Mouse (Mus musculus): ENCODE results near the gene Ttll12. TPM values are rescaled to one million over a fixed set of nuclear protein-coding genes. Genes with fewer than 3 reads are reported as not detected.
A peak's percentile ranks its signal among the peaks of the same experiment; 100 is the strongest.

Ttll12 gene
- total RNA-seq, 4 experiments from 2014 or later = 5.3 to 6.7 (median 5.9) TPM

DNA sequence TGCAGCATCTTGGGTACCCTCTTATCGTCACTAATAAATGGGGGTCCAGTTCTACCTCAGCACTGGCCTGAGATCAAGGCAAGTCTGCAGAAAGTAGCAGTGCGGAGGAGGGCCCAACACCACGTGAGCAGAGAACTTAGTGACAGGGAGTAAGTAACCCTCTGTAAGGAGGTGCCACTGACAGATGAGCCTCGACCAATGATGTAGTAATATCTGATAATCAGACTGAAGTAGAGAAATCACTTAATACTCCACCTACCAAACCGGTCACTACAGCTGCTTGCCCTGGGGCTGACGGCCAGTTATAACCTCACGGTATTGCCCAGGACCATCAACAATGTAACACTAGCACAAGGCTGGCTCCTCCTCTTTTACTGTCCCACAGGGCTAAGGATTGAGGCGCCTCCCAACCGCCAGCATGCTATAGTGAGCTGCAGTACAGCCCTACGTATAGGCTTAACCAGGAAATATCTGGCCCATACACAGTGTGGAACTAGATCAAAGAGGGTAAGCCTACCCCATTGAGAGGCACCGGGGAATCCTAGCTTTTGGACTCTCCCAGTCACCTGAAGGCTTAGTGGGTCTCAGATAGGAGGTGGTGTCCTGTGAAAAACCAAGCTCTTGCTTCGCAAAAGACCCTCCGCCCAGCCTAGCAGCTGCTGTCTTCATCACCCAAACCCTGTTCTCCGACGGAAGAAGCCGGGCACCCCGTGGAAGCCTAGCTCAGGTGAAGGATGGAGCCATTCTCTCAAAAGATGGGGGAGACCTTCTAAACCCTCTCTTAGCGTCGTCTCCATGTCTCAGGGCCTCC lies 1.1 kb downstream of the Ttll12 start:
- DNase-seq (ENCODE audit: low spot score) = no peak

DNA sequence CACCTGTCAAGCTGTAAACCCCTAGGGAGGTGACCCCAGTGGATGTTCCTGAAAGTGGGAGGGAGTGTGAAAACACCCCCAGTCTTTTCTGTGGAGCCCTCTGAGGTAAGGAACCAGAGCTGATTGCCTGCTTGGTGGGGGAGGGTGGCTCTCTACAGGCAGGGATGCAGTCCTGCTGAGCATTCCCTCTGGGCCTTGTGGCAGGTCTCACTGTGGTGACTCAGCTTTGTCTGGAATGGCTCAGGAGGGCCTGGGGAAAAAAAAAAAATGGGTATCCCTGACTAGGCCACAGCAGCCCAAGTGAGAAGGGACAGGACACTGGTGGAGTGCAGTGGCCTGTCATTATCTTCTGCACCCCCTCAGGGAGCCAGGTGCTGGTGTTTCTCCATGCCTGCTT lies 1.8 kb downstream of the Ttll12 start:
- DNase-seq (ENCODE audit: low spot score) = no peak

DNA sequence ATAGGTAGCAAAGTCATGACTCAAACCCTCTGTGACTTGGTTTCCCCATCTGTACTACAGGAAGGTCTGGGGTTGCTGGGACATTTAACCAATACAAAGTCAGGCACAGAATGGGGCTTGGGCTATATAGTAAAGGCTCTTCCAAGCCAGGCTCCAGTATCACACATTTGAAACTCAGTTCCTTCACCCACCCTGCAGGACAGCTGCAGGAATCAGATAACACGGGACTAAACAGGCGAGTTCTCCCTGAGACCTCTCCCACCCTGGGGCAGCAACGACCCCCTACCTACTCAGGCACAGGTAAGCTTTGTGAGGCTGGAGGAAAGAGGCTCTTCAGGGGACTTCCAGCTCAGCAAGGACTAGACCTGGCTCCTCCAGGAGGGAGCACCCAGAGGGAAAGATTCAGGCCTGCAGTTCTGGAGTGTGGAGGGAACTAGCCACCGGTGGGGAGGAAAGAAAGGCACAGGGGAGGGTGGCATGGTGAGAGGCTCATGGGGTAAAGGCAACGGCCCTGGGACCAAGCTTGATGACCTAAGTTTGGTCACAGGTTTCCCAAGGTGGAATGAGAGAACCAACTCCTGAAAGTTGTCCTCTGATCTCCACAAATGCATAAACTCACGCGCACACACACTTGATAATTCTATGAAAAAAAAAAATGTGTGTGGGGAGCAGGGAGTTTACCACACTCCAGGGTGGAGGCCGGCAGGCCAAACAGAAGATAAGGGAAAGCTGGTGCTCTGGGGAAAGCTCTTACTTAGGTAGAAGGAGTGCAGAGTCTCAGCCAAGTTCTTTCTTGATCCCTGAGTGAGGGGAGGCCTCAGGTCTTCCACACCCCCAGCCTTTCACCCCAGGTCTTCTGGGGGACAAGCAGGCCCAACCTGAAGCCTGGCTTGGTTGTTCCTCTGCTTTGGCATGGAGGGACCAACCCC lies 2.4 kb downstream of the Ttll12 start:
- no peak for DNase-seq (ENCODE audit: low spot score)

DNA sequence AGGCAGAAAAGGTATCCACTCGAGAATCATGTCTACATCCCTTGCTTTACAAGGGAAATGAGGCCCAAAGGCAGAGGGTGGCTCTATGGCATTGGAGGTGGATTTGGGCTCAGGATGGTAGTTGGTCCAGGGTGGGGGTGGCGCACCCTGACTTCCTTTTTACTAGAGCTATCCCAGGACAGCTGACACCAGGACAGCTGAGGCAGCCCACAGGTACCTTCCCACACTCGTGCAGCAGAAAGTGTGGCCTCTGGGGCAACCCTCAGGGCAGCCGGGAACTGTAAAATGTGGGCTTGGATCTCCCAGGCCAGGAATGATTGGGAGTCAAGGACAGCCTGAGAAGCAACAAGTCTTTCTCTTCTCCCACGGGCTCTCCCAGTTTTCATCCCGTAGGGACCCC lies 3.2 kb downstream of the Ttll12 start:
- DNase-seq (ENCODE audit: low spot score) = no peak

DNA sequence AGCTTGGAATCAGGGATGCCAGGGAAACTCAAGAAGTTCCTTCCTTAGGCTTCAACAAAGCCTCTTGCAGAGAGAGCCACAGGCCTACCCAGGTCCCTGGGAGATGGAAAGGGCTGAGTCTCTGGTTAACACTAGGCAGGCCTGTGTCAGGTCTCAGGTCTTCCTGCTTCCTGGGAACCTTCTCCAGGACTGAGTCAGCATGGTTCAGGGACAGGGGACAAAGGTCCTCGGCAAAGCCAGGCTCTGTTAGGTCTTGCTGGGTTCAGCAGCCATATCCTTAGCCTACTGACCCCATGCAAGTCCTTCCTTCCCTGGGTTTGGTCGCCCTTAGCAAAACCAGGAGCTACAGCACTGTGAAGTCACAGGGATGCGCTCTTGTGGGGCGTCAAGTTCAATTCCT lies 4.1 kb downstream of the Ttll12 start:
- DNase-seq (ENCODE audit: low spot score) = no peak

DNA sequence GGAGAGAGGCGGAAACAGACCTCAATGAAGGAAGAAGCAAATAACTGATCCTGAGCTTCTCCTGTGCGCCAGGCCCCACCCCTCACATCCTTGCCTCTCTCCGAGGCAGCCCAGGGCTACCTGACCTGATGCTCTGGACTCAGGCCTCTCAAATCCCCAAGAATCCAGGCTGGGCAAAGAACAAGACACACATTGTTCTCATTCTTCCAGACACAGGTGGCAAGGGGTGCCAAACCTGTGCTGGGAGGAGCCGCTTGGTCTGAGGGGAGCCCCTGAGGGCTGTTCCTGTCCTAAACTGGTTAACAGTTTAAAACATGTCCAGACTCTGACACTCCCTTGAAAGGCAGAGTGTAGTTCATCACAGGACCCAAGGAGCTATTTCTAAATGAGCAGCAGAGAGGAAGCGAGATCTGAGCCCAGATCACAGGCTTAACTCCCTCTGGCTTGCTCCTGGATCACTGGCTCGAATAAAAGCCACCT lies 10.2 kb downstream of the Ttll12 start:
- DNase-seq (ENCODE audit: low spot score) = no peak

DNA sequence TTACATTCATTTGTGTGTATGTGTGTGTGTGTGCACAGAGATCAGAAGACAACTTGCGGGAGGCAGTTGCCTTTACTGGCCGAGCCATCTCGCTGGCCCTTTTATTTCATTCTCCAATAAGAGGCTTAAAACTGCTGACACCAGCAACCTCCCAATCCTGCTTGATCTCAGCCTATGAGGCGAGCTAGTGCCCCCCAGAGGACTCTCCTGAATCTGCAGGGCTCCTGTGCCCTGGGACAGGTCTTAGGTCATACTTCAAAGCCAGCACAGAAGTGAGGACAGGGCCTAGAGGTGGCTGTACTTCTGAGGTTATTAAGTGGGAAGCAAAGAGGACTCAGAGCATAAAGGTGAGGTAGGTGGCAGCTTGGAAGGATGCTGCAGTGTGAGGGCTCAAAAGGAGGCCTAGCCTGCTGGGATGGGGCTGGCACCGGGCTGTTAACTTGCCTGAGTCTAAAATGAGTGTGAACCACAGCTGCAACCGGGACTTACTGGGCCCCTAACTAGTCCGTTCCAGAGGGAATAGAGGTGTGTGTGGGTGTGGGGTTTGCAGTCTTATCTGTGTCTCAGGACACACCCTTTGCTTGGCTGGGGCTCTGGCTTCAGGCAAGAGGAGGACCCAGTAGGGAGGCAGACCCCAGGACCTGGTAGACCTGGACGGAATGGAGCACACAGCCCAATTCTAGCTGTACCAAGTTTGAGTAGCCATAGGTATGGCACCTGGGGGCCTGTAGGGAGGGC lies 11.4 kb downstream of the Ttll12 start:
- DNase-seq (ENCODE audit: low spot score) = peak; percentile 48

DNA sequence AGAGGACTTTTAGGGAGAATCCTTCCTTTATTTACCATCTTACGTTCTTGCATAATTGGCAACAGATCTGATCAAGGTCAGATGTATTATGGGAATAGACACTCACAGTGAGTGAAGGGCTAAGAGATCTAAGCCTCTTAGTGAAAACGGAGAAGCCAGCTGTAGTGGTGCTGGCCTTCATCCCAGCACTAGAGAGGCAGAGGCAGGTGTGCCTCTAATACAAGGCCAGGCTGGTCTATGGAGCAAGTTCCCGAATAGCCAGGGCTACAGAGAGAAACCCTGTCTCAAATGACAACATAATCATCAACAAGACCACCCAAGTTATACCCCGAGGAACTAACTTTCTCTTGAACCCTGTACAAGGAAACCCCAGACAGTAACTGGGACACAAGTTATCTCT lies 12.0 kb downstream of the Ttll12 start:
- no peak for DNase-seq (ENCODE audit: low spot score)

DNA sequence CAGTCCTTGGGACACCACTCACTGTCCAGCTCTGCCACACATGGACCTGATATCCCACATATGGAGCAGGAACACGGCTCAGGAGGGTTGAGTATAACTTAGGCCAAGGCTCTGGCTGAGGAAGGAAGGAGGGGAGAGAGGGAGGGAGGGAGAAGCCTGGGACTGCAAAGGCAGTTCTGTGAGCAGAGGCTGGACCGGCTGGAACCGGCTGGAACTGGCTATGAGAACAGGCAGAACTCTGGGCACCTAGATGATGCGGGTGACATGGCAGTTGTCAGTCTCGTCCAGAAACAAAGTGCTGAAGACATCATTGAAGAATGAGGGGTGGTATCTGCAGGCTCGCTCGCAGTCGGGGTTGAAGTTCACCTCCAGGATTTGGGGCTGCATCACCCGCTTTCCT lies 18.3 kb downstream of the Ttll12 start:
- DNase-seq (ENCODE audit: low spot score) = no peak

DNA sequence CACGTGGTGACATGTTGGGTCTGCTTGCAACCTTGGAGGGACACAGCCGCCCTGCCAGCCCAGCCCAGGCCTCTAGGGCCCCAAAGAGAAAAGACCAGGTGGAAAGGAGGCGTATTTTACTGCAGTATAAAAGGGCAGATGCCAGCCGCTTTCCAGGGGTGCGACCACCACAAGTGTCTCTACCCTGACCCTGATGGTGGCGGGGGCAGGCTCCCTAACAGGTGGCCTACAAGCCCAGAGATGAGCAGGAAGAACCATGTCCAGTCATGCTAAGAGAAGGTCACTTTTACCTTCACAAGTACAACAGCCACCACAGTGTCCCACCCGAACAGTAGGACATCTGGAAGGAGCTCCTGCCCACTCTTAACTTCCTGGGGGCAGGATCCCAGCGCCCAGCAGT lies 19.4 kb downstream of the Ttll12 start:
- no peak for DNase-seq (ENCODE audit: low spot score)

DNA sequence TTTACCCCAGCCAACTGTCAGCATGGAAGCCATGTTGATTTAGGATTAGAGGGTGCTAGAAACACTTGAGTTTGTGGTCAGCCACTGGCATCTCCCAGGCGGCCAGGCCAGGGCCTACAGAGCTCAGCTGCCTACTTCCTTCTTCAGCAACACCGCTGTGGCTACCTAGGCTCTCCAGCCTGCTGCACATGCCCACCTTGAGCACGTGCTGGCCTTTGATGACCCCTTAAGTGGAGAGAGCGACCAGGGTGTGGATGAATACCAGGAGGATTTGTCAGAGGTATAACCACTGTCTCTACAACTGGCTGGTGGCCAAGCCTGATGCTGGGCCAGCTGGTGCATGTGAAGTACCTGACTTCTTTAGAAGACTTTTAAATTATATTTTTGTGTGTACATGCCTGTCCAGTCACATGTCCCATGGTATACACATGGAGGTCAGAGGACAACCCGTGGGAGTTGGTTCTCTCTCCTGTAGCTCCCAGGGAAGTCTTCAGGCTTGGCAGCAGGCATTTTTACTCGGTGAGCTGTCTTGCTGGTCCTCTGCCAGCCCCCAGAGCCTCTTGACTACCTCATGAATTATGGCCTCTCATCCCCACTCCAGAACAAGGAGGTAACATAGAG lies 20.1 kb downstream of the Ttll12 start:
- no peak for DNase-seq (ENCODE audit: low spot score)

DNA sequence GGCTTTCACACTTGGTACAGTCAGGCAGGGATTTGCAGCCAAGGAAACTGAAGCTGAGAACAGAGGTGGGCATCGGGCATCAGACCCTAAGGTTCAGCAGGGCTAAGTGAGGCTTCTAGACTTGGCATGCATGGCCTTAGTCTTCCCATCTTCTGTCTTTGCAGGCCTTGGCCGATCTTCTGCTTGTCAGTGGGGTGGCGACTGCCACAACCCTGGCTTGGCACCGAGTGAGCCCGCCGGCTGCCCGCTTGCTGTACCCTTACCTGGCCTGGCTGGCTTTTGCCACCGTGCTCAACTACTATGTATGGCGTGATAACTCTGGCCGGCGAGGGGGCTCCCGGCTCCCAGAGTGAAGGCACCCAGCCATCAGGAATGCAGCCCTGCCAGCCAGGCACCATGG lies 21.4 kb downstream of the Ttll12 start:
- DNase-seq (ENCODE audit: low spot score) = no peak

DNA sequence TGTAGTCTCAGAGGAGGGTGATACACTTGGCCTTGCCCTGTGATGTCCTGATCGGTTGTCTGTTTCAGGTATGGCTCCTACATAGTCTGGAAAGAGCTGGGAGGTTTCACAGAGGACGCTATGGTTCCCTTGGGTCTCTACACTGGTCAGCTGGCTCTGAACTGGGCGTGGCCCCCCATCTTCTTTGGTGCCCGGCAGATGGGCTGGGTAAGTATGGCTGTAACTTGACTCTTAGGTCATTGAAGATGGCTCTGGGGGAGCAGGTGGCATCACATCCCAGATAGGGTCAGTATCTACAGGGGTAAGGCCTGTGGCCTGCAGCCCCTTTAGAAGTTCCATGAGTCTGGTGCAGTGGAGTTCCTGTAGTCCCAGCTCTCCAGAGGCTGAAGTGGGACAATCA lies 22.8 kb downstream of the Ttll12 start:
- no peak for DNase-seq (ENCODE audit: low spot score)

DNA sequence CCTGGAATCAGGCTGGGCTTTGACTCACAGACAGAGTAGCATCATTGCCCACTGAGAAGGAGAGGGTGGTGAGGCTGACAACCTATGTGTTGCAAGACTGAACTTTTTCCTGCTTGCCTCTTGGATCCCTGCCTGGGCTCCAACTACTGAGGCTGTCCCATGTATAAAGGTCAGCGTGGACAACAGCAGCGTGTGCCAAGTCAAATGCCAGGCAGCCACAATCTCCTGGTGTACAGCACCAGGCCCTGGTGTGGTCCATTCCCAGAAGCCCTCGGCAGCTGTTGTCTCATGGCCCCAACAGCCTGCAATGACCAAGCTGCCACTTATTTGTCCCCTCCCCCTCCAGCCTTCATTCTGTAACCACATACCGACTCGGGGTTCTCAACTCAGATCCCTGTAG lies 23.3 kb downstream of the Ttll12 start:
- no peak for DNase-seq (ENCODE audit: low spot score)

DNA sequence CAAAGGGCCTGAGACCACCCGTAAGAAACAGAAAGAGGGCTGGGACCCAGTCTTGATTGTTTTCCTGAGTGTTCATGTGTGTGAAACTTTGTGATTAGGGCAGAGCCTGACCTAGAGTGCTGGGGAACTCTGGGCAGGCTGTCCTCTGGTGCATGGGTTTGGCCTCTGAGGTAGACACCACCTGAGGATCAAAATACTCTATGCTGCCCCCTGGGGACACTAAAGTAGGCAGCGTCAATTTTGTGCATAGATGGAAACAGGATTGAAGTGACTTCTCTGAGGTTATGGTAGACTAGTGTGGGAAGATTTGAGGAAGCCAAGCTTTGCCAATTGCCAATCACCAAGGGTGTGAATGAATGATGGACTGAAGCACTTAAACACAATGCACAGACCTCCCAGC lies 24.3 kb downstream of the Ttll12 start:
- no peak for DNase-seq (ENCODE audit: low spot score)

DNA sequence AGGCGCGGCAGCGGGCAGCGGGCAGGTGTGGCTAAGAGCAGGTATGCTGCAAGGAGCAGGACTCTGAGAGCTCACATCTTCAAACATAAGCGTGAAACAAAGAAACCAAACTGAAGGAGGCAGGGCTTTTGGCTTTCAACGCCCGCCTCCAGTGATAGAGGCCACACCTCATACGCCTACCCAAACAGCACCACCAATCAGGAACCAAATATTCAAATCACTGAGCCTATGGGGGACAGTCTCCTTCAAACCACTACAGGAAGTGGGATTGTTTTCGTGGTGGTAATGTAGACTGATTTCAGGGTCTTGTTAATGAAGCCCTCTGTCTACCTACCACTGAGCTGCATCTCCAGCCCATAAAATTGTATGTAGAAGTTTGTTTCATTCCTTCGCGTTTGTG lies 25.3 kb downstream of the Ttll12 start:
- no peak for DNase-seq (ENCODE audit: low spot score)

DNA sequence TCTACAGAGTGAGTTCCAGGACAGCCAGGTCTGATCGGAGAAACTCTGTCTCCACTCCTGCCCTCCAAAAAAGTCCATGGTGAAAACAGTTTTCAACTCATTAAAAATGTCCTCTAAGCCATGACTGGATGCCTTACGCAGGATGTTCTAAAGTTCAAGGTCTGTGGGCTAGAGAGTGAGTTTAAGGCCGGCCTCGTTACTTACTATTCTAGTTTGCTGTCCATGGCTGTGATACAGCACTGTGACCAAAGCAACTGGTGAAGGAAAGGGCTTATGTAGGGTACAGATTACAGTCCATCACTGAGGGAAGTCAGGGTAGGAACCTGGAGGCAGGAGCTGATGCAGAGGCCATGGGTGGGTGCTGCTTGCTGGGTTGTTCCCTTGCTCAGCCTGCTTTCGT lies 26.4 kb downstream of the Ttll12 start:
- DNase-seq (ENCODE audit: low spot score) = no peak

DNA sequence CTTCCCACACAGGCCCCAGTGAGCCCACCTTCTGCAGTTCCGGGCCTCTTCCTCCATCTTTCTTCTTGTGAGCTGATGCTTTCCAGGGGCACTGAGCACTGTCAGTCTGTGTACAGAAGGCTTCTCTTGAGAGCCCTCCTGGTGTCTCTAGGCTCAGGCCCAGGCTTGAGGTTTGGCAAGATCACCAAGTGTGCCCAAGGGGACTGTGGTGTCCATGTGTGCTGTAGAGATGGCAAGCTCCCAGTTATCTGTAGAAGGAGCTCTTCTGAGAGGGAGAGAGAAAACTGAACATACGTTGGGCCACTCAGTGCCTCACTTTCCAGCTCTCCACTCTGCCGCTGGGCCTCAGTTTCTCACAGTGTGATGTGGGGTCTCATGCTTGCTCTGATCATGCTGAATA lies 27.2 kb downstream of the Ttll12 start:
- DNase-seq (ENCODE audit: low spot score) = no peak

DNA sequence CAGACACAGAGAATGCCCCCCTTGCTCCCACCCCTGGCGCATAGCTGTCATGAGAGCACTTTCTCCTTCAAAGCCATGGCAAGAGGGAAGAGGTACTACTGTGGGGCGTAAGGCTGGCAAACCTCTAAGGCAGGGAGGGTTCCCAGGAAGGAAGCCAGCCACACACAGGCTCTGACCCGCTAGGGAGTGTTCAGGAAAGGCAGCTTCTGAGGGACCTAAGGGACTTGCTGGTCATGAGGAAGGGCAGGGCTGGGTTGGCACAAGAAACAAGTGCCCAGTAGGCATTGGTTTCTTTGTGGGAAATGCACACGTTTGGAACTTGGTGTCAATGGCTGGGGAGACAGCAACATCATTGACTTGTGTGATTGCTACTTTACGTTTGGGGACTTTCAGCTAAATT lies 29.0 kb downstream of the Ttll12 start:
- DNase-seq (ENCODE audit: low spot score) = no peak

DNA sequence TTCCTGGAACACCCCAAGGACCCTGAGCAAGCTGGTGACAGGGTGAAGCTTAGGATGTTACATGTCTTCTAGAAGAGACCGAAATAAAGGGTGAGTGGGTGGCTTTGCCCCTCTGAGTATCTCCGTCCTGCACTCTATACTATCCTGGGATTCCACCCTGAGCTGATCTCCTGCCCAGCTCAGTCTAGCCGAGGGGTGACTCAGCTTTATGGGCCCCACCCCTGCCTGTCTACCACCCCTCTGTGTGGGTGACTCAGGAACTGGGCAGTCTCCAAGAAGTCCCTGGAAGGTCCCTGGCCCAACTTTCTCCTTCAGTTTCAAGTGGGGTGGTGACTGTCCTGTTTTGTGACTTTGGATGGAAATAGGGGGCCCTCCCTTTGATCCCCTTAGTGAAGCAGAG lies 29.5 kb downstream of the Ttll12 start:
- DNase-seq (ENCODE audit: low spot score) = peak; percentile 40

DNA sequence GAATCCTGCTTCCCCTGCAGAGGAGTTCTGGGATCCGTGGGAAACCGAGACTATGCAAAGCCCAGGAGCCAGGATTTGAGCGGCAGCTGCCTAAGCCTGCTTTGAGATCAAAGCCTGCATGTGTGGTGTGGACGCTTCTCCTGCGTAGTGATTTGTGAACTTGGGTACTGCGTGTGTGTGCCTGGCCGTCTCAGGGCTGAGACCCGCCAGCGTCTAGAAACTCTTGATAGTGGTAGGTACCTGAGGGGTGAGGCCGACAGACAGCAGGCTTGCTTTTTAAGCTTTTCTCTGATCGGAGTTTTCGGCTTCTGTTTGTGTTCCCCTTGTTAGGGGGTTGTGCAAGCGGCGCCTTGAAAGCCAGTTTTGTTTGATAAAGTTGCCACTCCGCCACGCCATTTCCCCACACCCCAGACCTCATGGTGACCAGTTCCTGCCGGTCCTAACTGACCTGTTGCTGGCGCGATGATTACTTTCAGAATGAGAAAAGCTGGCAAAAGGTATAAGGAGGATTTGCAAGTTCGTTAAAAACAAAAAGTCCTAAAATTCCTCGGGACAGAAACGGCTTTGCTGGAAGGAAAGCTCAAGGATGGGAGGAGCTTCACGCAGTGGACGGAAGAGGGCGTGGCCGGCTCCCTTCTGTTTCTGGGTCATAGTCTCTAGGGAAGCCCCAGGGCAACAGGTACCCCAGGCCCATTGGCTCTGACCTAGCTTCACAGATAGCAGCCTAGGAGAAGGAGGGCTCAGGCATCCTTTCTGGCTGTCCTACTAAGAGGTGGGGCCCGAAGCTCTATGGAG lies 30.9 kb downstream of the Ttll12 start:
- peak; percentile 57 for DNase-seq (ENCODE audit: low spot score)
